Mouse (Mus musculus) gastrocnemius, postnatal 25 days (tissue): ENCODE results near the gene Pttg1ip. TPM values are rescaled to one million over a fixed set of nuclear protein-coding genes. Genes with fewer than 3 reads are reported as not detected.

Experiments
- DNase-seq: peaks from one replicate; pipeline ENCODE4 v3.0.0; 2022
- total RNA-seq, 2 experiments: library from RNA; stranded (reverse); gene quantifications; 1 replicate in 1 of 2; 2 replicates in 1 of 2; pipeline ENCODE4 v1.2.3; 2021

The Pttg1ip gene
- total RNA-seq, 2 experiments from 2014 or later: 26.1 to 29.1 TPM

GRCm38 (mm10) chr10:77569481-77569880 lies 12.0 kb upstream of the Pttg1ip start:
- no peak for DNase-seq

- no peak for DNase-seq
Observed at GRCm38 (mm10) chr10:77569973-77570658, 11.4 kb upstream of the Pttg1ip start.

- DNase-seq: no peak
Observed at GRCm38 (mm10) chr10:77572225-77572624, 9.3 kb upstream of the Pttg1ip start.

- DNase-seq: no peak
Observed at GRCm38 (mm10) chr10:77573162-77573561, 8.4 kb upstream of the Pttg1ip start.

- DNase-seq: peak; percentile 23
Observed at GRCm38 (mm10) chr10:77580027-77580920, 1.2 kb upstream of the Pttg1ip start.

- no peak for DNase-seq
Observed at GRCm38 (mm10) chr10:77581023-77581407, 505 bp upstream of the Pttg1ip start.

GRCm38 (mm10) chr10:77582285-77582618 lies 732 bp downstream of the Pttg1ip start:
- DNase-seq: no peak

- DNase-seq: peak; percentile 43
Observed at GRCm38 (mm10) chr10:77583795-77584422, 2.4 kb downstream of the Pttg1ip start.

- no peak for DNase-seq
Observed at GRCm38 (mm10) chr10:77586637-77587036, 5.1 kb downstream of the Pttg1ip start.

GRCm38 (mm10) chr10:77587091-77587775 lies 5.7 kb downstream of the Pttg1ip start:
- no peak for DNase-seq

- no peak for DNase-seq
Observed at GRCm38 (mm10) chr10:77588036-77588435, 6.5 kb downstream of the Pttg1ip start.

GRCm38 (mm10) chr10:77589117-77589516 lies 7.6 kb downstream of the Pttg1ip start:
- DNase-seq: no peak

- DNase-seq: no peak
Observed at GRCm38 (mm10) chr10:77589749-77590148, 8.2 kb downstream of the Pttg1ip start.

GRCm38 (mm10) chr10:77590812-77591211 lies 9.3 kb downstream of the Pttg1ip start:
- DNase-seq: no peak

GRCm38 (mm10) chr10:77591546-77591945 lies 10.0 kb downstream of the Pttg1ip start:
- no peak for DNase-seq

- DNase-seq: no peak
Observed at GRCm38 (mm10) chr10:77596060-77596459, 14.5 kb downstream of the Pttg1ip start.

GRCm38 (mm10) chr10:77603021-77603420 lies 21.5 kb downstream of the Pttg1ip start:
- no peak for DNase-seq

- DNase-seq: no peak
Observed at GRCm38 (mm10) chr10:77604111-77604510, 22.6 kb downstream of the Pttg1ip start.

GRCm38 (mm10) chr10:77604958-77605357 lies 23.4 kb downstream of the Pttg1ip start:
- DNase-seq: no peak

- no peak for DNase-seq
Observed at GRCm38 (mm10) chr10:77605368-77605767, 23.8 kb downstream of the Pttg1ip start.

GRCm38 (mm10) chr10:77605908-77606826 lies 24.6 kb downstream of the Pttg1ip start, which contains the start of the genes Sumo3 and Gm49325:
Sumo3 (plus strand) TSS chr10:77606097.
Gm49325 (plus strand) TSS chr10:77606197.
- peak; percentile 98 for DNase-seq
